Mouse (Mus musculus) adrenal gland, postnatal 4 days (tissue): ENCODE data around the gene Clybl. TPM values are rescaled to one million over a fixed set of nuclear protein-coding genes. Genes with fewer than 3 reads are reported as not detected.

Experiments
- DNase-seq, 2 experiments: peaks; one replicate each; pipeline ENCODE4 v3.0.0; 2021 to 2022; ENCODE audit warnings: low spot score in 2 of 2, mixed read lengths in 2 of 2
- total RNA-seq, 2 experiments: library from RNA; stranded (reverse); gene quantifications; 2 replicates each; pipeline ENCODE4 v1.2.3; 2021

The Clybl gene
- total RNA-seq, 2 experiments from 2014 or later, result 42.9 to 48.9 TPM

GRCm38 (mm10) chr14:122384447-122385237 lies 203.1 kb downstream of the Clybl start:
- DNase-seq, result no peak

- DNase-seq, result no peak
These were observed 203.7 kb downstream of the Clybl start for GRCm38 (mm10) chr14:122385238-122385534.

GRCm38 (mm10) chr14:122385758-122386157 lies 204.3 kb downstream of the Clybl start:
- no peak for DNase-seq

DNA sequence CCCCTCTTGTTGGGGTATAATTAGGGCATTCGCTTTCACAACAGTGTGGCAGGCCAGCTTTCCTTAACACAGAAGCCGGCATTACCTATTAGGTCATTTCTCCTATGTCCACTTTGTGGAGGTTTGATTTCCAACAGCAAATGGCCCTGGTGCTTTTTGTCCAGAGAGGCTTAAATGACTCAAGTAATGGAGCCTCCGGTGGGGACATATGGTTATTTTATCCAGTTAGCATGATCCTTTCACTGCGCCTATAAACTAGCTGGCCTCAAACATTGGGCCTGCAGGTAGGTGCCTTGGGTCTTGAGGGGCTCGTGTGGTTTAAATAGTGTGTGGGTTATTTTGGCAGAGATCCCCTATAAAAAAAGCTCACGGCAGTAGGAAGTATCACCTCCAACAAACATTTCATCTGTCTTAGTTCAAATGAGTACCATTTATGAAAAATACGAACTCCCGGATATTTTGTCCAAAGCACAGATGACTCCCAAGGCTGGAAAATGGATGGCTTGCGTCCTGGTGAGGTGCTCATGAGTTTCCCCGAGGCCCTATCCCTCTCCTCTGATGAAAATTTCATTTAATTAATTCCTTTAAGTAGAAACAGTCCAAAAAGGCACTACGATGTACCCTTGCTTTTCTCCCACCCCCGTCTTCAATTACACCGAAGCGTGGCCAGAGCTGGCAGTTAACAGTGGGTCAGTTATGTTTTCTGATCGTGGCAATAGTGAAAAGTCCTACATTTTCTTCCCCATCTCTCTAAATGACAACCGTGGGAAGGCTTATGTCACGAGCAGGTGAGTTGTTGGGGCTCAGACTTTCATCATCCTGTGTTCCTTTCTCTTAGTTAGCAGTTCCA lies 205.0 kb downstream of the Clybl start:
- DNase-seq, result no peak

DNA sequence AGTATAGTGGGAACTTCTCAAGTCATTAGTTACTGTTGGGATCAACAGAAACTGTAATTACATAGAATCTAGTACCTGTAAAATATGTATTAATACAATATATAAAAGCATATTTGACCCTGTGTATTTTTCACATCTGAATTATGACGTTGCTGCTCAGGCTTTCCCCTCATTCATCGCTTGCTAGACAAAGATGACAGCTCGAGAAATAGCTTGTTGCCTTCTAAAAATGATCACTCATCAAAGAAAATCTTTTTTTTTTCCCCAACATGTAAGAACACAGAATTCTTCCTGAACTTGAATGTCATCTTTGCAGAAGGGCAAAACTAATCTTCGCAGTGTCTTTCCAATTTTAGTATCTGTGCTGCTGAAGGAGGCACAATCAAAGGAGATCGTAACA lies 206.3 kb downstream of the Clybl start:
- DNase-seq, result no peak

DNA sequence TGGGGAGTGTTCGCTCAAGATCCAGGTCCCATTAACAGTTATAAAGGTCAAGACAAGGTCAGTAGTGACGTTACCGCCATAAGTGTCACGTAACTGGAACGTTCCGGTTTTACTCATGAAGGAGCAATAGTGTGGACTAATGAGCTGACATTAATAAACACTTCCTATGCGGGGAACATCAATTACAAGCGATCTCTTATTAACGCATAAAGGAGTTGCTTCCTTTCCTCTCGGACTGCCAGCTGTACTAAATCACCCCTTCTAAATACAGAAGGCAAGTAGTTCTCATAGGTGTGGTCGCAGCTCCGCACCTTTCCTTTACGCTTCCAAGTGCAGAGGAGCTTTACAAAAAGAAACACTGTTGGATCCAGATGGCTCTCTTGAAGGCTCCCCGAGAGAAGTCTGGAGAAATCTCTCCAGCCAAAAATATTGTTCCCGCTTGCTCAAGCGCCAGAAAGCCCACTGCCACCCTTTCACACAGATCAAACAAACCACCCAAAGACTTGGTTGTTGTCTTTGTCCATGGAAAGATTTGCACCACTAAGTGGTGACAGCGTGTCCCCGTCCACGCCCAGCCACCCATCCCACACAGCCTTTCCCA lies 207.0 kb downstream of the Clybl start:
- no peak for DNase-seq

GRCm38 (mm10) chr14:122389684-122390370 lies 208.3 kb downstream of the Clybl start:
- no peak for DNase-seq

GRCm38 (mm10) chr14:122390935-122391334 lies 209.4 kb downstream of the Clybl start:
- DNase-seq, result no peak

GRCm38 (mm10) chr14:122393119-122393518 lies 211.6 kb downstream of the Clybl start:
- DNase-seq, result no peak

- DNase-seq, result no peak
These were observed 217.2 kb downstream of the Clybl start for GRCm38 (mm10) chr14:122398676-122399075.

GRCm38 (mm10) chr14:122399906-122400305 lies 218.4 kb downstream of the Clybl start:
- DNase-seq, result no peak

DNA sequence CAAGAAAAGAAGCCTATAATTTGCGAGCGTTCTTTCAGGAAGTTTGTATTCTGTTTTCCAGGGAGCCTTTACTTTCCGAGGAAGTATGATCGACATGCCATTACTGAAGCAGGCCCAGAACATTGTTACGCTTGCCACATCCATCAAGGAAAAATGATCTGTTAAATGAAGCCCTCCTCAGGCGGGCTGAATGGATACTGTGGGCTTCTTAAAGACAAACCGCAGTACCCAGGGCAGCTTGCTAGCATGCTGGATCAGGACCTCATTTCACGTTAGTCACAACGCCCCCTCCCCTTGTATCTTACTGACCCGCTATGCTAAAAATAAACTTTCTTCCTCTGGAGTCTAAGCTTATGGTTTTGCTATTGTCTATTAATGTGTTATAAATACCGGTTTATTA lies 220.4 kb downstream of the Clybl start:
- DNase-seq, result no peak

DNA sequence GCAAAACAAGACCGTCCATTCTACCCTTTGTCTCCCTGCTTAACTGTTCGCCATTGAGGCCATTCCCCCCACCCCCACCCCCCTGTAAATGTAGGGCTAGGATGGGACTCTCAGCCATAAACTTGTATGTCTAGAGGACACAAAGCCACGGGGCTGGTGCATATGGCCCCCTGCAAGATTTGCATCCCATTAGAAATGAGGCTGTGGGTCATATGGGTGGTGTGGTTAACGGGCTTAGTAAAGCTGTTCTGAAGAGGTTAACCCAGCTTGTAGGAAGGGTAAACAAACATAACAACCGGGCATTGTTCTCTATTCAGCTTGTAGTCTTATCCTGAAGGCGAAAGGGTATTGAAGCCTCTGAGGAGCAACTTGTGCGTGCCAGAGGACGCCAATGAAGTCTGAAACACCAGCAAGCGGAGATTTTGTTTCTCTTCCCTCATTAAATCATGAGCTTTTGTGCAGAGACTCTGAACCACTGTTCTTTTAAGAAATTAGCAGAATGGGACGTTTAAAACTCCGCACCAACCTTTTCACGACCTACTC lies 221.3 kb downstream of the Clybl start:
- DNase-seq, result no peak

- no peak for DNase-seq
These were observed 222.0 kb downstream of the Clybl start for GRCm38 (mm10) chr14:122403422-122403940.

DNA sequence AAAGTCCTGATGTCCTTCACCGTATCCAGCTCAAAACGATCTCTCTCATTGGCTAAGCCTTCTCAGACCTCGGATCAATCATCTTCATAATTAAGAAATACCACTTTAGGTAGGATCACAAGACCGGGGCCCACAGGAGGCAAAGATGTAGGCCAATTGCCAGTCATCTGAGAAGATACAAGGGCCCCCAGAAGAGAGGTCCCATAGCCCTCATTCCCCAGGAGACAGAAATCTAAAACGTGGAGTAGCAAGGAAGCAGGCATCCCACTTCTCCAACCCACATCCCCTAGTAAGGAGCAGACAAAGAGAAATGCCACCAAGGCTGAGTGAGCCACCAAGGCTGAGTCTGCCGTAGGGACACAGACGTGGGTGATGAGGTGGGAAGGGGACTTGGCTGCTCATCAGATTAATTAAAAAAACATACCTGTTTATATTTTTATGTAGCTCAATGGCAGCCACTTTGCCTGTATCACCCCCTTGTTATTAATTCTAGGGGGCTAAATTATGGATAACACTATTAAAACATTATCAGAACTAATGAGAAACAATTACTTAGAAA lies 223.2 kb downstream of the Clybl start:
- no peak for DNase-seq

- no peak for DNase-seq
These were observed 223.7 kb downstream of the Clybl start for GRCm38 (mm10) chr14:122405236-122405635.

DNA sequence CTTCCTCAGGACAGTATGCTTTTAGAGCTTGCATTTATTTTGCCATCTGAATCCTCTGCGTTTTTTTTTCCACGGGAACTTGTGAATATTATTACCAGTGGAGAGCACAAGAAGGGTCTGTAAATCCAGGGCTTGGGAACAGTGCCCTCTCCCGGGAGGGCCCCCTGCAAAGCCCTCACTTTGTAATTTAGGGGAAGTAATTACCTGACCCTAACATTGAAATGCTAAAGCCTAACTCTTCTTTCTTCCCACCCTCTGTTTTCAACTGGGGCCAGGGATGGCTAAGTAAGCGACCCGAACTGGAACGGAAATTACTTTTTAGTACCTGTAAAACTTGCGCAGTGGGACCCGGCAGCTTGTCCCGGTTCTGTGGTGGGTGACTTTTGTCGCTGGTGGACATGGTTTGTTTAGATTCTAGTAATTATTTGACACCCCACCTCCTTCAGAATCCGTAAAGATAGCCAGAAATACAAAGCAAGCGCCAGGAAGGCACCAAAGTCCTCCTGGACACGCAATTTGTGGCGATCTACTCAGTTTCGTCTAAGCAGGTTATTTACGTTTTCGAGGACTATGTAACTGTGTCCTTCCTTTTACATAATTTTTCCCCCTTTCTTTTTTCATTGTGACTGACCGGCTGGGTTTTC lies 224.5 kb downstream of the Clybl start:
- no peak for DNase-seq

GRCm38 (mm10) chr14:122406541-122407219 lies 225.2 kb downstream of the Clybl start:
- no peak for DNase-seq

DNA sequence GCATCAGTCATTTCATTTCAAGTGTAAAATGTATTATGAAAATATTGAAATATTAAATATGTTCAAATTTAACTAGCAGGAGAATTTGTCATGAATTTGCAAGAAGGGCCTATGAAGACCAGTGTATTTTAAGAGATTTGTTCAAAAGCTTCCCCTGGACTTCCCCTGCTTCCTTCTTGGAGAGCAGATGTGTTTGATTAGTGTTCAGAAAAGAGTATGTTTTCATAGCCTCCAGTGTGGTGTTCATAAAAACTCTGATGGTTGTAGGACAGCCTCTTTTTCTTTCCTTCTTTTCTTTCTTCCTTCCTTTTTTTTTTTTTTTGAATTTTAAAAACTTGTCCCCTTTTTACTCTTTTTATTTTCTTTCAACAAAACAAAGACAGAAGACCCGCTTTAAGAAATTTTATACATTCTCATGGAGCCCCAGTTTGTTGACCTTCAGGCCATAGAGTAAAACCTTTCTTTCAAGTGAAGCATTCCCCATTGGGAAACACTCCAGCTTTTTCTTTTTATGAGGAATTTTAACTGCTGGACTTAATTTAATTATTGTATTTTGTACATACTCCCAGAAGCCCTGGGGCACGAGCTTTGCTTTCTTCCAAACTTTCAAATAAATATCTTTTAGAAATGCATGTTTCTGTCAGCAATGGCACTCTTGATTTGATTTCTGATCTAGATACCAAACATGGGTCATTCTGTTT lies 231.5 kb downstream of the Clybl start:
- DNase-seq, result no peak
